Mouse (Mus musculus) T-helper 2 cell (primary cell): ENCODE measurements around the gene Ccl22.

ENCODE experiments used
- in situ Hi-C: fragments of 300-600 bp; cut with MboI, MseI; formaldehyde crosslinking; loops from one replicate; pipeline ENCODE4 v1.15.1; 2025; ENCODE audit warnings: high pct_unique_total_duplicates

The Ccl22 gene

GRCm38 (mm10) chr8:94733821-94734465 is 11.4 kb upstream of the Ccl22 start:
- in situ Hi-C loops: no loop called here

GRCm38 (mm10) chr8:94734735-94735350 is 10.5 kb upstream of the Ccl22 start:
- in situ Hi-C loops: no loop called here

DNA sequence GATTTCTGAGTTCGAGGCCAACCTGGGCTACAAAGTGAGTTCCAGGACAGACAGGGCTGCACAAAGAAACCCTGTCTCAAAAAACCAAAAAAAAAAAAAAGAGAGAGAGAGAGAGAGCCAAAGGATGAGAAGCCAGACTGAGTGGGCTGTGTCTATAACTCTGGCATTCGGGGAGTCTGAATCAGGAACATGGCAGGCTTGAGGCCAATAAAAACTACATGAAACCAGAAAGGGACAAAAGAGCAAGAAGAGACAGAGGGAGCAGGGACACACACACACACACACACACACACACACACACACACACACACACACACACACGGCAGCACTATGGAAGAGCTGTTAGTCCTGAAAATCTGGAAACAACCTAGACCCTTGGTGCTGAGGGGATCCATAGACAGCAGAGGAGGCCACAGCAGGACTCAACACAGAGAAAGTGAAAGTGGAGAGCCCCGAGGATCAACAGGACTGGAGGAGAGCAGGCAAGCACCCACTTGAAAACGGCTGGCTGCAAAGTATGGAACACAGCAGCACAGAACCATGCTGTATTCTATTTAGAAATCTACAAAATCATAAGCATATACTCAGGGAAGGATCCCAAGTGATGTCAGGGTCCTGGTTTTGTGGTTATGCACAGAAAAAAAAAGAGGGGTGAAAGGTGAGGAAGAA is 9.8 kb upstream of the Ccl22 start:
- in situ Hi-C loops: no loop called here

DNA sequence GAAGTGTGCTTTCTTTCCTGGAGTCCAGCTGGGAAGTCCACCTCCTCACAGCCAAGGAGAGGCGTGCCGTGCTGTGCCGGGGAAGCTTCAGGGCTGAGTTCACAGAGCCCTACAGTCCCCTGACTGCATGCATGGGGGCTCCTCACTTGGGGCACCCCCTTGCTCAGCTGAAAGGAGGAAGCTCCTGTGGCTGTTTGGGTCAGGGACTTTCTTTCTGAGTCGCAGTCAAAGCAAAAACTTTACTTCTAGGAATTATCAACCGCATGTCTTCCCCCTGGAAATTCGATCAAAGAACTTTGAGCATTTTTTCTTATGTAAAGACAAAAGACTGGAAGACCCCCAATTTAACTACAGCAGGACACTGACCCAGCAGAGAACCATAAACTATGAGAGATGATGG is 5.6 kb upstream of the Ccl22 start:
- in situ Hi-C loops: no loop called here

GRCm38 (mm10) chr8:94740591-94740990 is 4.8 kb upstream of the Ccl22 start:
- in situ Hi-C loops: no loop called here

DNA sequence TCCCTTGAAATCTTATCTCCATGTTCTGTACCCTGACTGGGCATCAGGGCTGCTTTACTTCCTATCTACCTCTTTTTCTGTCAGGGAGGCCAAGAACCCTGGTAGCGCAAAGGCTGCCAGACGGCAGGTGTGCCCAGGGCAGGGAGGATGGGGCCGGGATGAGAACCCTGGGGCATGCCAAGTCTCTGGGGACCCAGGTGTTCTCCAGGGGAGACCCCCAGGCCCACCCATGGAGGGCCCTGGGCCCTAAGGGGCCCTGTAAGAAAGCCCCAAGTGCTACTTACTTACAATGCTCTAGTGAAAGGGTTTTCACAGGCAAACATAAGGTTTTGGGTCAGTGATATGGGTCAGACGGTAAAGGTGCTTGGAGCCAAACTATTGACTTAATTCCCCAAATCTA is 3.7 kb upstream of the Ccl22 start:
- in situ Hi-C loops: no loop called here

DNA sequence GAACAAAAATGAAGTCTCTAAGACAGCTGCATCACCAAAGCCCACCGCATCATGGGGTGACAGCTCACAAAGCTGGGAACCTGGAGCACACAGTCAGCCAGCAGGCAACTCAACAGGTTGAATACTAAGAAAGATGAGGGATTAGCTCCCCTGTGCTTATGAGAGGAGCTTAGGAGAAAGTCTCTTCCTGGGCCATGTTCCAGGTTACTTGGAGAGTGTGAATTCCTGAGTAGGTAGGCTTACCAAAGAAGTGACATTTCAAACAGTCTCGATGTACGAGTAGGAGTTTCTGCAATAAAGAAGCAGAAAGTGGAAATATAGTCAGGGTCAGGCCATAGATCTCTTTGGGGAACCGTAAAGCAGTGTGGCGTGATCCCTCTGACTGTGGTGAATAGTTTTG is 906 bp upstream of the Ccl22 start:
- in situ Hi-C loops: no loop called here

GRCm38 (mm10) chr8:94744972-94745371 is 418 bp upstream of the Ccl22 start:
- in situ Hi-C loops: no loop called here

GRCm38 (mm10) chr8:94746832-94747231 is 1.4 kb downstream of the Ccl22 start:
- in situ Hi-C loops: no loop called here

- in situ Hi-C loops: no loop called here
Measured at GRCm38 (mm10) chr8:94748363-94748762, 3.0 kb downstream of the Ccl22 start.

- in situ Hi-C loops: loop anchor here (5.0 kb wide), 1 partner anchor 33 kb away; no protein-coding TSS in a partner anchor
Measured at GRCm38 (mm10) chr8:94749942-94750341, 4.6 kb downstream of the Ccl22 start.

GRCm38 (mm10) chr8:94751023-94751849 is 5.8 kb downstream of the Ccl22 start:
- in situ Hi-C loops: loop anchor here (5.0 kb wide), 1 partner anchor 34 kb away; no protein-coding TSS in a partner anchor

DNA sequence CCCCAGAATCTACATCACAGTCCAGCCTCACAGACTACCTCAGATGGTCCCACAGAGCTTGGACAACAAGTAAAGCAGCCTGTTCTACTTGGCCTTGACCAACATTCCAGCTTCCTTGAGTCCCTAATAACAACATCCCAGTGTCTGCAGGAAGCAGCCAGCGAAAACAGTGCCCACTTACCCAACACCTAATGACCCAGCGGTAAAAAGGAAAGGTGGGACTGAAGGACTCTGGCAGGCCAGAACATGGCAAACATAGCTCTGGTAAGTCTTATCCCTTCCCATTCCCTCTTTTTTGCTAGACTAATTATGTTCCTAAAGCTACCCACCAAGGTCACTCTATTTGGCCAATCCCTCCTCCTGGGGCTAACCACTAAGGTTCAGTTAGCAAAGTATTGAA is 8.6 kb downstream of the Ccl22 start:
- in situ Hi-C loops: loop anchor here (5.0 kb wide), 1 partner anchor 37 kb away; no protein-coding TSS in a partner anchor

GRCm38 (mm10) chr8:94754486-94754885 is 9.1 kb downstream of the Ccl22 start:
- in situ Hi-C loops: loop anchor here (5.0 kb wide), 1 partner anchor 37 kb away; no protein-coding TSS in a partner anchor

- in situ Hi-C loops: no loop called here
Measured at GRCm38 (mm10) chr8:94767035-94767434, 21.6 kb downstream of the Ccl22 start.

DNA sequence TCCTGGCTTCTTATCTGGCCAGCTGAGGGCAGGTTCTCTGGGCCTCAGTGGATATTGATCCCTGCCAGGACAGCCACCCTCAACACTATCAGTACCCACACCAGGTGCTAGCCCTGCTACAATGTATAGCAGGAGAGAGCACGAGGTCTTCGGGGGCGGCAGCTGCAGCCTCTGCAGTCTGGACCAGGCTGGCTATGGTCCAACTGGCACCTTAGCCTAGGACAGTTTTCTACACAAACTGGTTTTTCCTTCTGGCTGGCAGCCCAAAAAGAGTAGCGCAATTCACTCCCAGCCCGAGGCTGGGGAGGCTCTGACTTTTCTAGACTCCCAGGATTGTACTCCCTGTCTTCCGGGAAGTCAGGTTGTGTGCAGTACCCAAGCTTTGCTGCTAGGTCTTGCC is 25.6 kb downstream of the Ccl22 start:
- in situ Hi-C loops: no loop called here

DNA sequence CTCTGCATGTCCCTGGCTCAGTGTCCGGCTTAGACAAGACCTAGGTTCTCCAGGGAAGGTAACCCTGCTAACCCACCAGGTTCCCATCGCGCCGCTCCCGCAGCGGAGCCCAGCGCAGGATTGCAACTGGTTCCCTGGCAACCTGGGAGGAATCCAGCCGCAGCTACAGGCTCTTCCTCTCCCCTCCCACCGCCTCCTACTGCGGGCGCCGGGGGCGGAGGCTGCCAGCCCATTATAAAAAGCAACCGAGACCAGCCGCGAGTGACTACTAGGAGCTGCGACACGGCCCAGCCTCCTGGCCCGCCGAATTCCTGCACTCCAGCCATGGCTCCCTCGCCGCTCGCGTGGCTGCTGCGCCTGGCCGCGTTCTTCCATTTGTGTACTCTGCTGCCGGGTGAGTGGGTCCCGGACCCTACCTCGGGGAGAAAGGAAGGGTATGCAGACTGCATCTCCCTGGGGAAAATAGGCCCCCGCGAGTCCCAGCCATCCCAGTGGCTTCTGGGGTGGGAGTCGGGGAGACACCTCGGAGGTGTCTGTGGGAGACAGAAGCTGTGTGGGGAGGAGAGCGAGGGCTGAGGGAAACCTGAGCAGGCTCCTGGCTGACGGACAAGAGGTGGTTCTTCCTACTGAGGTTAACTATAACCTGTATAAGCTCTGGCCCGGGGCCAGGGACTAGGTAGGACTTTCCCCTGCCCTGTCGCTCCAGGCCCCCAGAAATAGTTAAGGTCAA is 26.7 kb downstream of the Ccl22 start, which contains the start of gene Cx3cl1:
TSS of gene Cx3cl1 (plus strand) at position 69 of the 730 bp plus-strand sequence.
- in situ Hi-C loops: no loop called here

DNA sequence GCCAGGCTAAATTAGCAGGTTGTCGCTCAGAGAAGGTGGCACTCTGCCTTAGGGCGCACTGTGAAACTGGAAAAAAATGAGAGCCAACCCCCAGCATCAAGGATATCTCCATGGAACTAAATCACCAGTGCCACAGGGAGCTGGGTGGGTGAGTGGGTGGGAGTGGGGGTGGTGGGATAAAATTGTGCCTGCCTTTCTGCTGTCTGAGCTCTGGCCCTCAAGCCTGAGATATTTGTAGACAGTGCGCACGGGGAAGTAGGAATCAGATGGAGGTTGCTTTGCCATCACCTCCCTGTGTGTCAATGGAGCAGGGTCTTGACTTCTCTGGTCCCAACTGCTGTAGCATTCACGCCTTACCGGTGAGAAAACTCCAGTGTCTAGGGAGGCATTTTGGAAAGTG is 27.7 kb downstream of the Ccl22 start:
- in situ Hi-C loops: no loop called here

DNA sequence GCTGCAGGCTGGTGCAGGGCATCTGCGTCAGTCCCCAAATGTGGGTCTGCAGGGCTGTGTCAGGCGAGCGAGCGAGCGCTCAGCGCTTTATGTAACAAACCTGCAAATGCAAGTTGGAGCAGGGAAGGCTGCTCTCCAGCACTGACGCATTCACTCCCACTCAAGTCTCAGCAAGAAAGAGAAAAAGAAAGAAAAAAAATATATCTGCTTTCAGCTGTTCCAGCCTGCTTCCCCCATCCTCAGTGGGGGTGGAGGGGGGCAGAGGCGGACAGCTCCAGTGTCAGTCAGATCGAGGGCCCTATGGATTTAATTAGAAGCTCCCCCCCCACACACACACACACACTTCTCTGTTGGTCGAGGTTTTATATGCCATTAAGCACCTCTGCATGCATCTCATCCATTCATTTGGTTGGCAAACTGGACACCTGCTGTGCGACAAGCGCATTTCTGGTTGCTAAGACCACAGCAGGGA is 28.3 kb downstream of the Ccl22 start:
- in situ Hi-C loops: no loop called here

DNA sequence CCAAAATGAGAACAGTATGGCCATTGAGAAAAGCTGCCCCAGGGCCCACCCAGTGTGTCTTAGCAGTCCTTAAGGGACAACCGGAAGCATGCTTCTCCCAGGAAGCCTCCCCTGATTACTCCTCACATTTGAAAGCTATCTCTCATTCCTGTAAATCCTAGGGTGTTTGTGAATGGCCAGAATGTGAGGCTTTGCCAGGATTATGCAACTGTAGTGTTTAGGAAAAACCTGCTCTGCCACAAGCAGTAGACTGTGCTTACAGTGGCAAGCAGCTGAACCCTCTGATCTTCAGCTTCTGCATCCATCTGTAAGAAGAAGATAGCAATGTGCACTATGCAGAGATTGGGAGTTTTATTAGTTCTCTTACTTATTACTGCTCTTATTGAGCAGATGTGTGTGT is 29.2 kb downstream of the Ccl22 start:
- in situ Hi-C loops: no loop called here

DNA sequence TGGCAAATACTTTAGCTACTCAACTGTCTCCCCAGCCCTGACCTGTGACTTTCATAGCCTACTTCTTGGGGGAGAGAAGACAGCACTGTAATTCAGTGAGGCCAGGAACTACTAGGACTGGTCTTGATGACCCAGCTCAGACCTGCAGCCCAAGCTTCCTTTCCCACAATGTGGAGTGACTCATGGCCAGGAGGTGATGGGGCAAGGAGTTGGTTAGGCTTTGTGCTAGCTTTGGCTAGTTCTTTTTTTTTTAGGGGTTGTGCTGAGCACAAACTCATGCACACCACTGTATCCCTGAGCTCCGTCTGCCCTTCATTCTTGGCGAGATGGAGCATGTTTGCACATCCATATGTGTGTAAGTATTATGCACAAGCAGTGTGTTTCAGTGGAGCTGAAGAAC is 31.0 kb downstream of the Ccl22 start:
- in situ Hi-C loops: no loop called here
